Mouse (Mus musculus) liver, embryonic 14.5 days (tissue): Measurements from ENCODE around the gene Kif17.

Experiments used
- CTCF ChIP-seq: IDR thresholded peaks from 2 replicates; pipeline ENCODE4 v1.5.1; 2016; ENCODE audit warnings: antibody characterized with exemption, low read depth, control low read depth
- EP300 ChIP-seq: IDR thresholded peaks from 2 replicates; pipeline ENCODE4 v1.6.1; 2016; ENCODE audit warnings: antibody characterized with exemption, low read depth

GRCm38 (mm10) chr4:138217441-138217840 is 32.8 kb upstream of the Kif17 start:
- no peak for TF ChIP-seq CTCF
- TF ChIP-seq EP300 = no peak
